Mouse (Mus musculus) cortical plate, adult 2 months (tissue): ENCODE results near the gene Tmem212. TPM values are rescaled to one million over a fixed set of nuclear protein-coding genes. Genes with fewer than 3 reads are reported as not detected.

ENCODE experiments used
- H3K27ac ChIP-seq: fragments of 200-500 bp; 2 replicates; pipeline ENCODE4 v1.5.1; 2012; ENCODE audit warnings: low read length, control low read depth, inconsistent platforms; ENCODE audit not compliant: insufficient read depth
- H3K4me1 ChIP-seq: fragments of 200-500 bp; 2 replicates; pipeline ENCODE4 v1.6.1; 2011; ENCODE audit warnings: low read length; ENCODE audit not compliant: control insufficient read depth, insufficient read depth
- H3K4me3 ChIP-seq: fragments of 200-500 bp; 2 replicates; pipeline ENCODE4 v1.5.1; 2011; ENCODE audit warnings: mild to moderate bottlenecking, low read length, control low read depth; ENCODE audit not compliant: insufficient read depth
- CTCF ChIP-seq: fragments of 200-500 bp; IDR thresholded peaks from 2 replicates; pipeline ENCODE4 v1.5.1; 2011; ENCODE audit warnings: mild to moderate bottlenecking, control low read depth, low read length; ENCODE audit not compliant: insufficient read depth; ENCODE audit errors: extremely low read depth
- POLR2A ChIP-seq: fragments of 200-500 bp; IDR thresholded peaks from 2 replicates; pipeline ENCODE4 v1.6.1; 2011; ENCODE audit warnings: mild to moderate bottlenecking, low read length, control low read depth; ENCODE audit not compliant: insufficient read depth; ENCODE audit errors: extremely low read depth
- polyA plus RNA-seq: library from polyadenylated mRNA; depleted of rRNA; stranded (reverse); fragments of >200 nt; gene quantifications from 2 replicates; pipeline ENCODE4 v1.2.3, GENCODE M21; 2012

The Tmem212 gene
- polyA plus RNA-seq, 1 experiment, result 3.3 TPM

DNA sequence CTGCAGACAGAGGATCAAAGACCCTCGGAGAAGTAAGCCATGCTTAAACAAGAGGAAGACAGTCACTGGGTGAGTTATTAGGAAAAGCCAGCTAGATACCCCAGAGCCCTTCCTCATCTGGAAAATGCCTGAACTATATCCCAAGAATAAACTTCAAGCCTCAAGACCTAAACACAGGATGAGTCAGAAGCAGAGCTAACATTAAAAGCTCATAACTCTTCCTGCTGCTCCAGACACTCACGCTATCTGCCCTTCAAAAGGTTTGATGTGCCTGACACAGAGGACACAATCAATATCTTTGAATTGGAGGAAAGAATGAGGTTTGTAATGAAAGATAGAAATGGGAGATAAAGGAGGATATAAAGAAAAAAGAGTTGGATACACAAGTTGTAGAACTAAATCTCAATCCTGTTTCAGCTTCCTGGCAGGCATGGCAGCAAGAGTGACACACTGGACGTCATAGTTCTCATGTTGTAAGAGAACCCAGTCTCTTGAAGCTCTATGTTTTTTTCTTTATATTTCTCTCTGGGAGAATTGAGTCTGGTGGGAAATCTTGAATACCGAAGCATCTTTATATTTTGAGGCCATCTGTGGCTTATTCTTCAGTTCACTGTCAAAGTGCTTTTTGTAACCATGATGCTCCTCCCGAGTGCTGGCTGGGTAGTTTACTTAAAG is 37.6 kb downstream of the Tmem212 start:
- Histone ChIP-seq H3K27ac (no peak overlapping the region), H3K4me3 (no peak overlapping the region), H3K4me1 (no peaks in the 10 kb centered on the region)
- TF ChIP-seq POLR2A, result no peak
- no peak for TF ChIP-seq CTCF

- no peak overlapping the region for H3K27ac ChIP-seq
- TF ChIP-seq POLR2A (no peak), CTCF (no peak)
- H3K4me3 ChIP-seq, result no peak overlapping the region
- H3K4me1 ChIP-seq, result no peaks in the 10 kb centered on the region
Observed at GRCm38 (mm10) chr3:27856288-27856687, 39.9 kb downstream of the Tmem212 start.

DNA sequence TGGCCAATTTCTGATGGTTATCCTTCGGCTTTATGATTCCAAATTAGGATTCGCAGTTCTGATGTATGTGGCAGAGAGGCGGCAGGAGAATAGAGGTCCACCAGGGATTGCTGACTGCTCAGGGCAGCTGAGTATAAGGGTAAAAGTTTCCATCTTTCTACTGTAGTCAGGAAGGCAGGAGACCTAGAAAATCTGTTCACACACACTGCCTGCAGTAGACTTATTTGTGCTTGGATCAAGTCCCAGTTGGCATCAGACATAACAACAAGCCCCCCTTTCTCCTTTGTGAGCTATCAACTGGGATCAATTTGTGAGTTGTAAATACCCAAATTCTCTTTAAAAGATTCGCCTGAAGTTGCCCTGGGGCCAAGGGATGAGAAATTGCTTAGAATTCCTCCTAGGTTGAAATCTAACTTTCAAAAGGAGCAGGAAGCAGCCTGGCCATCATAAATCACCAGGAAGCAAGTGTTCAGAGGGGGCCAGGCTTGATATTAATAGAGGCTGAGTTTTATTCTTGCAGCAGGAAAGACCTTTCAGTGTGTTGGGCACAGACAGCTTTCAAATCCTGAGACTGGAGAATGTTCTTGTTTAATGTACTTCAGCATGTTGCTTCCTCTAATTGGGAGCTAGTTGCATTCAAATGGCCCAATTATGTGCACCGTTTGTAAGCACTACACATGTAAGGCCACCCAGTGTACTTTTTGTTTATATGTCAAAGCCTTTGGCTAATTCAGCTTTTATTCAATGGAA is 41.6 kb downstream of the Tmem212 start:
- Histone ChIP-seq H3K4me1 (no peaks in the 10 kb centered on the region), H3K27ac (no peak overlapping the region), H3K4me3 (no peak overlapping the region)
- TF ChIP-seq CTCF, result no peak
- no peak for TF ChIP-seq POLR2A

- no peak for TF ChIP-seq POLR2A
- TF ChIP-seq CTCF, result no peak
- Histone ChIP-seq H3K4me3 (no peak overlapping the region), H3K4me1 (no peaks in the 10 kb centered on the region), H3K27ac (no peak overlapping the region)
Observed at GRCm38 (mm10) chr3:27843266-27843665, 52.9 kb downstream of the Tmem212 start.

- TF ChIP-seq CTCF, result no peak
- no peak for TF ChIP-seq POLR2A
- Histone ChIP-seq H3K27ac (no peak overlapping the region), H3K4me3 (no peak overlapping the region), H3K4me1 (no peaks in the 10 kb centered on the region)
Observed at GRCm38 (mm10) chr3:27842856-27843255, 53.3 kb downstream of the Tmem212 start.

DNA sequence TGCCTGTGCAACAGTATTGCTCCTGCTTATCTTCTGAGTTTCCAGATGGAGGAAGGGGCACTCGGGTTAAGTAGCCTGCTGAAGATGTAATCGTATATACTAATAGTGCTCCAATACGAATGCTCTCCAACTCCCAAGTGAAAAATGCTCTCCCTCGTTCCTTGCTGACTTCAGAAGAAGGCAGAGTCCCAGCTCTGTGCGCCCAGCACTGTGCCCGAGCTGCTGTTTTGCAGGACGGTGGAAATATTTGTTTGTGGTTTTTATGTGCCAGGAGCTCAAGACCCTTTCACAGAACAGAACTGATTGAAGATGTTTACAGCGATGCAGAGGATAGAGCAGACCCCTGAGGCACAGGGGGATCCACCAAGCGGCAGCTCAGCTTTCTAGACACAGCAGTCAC is 55.9 kb downstream of the Tmem212 start:
- Histone ChIP-seq H3K4me3 (no peak overlapping the region), H3K27ac (no peak overlapping the region), H3K4me1 (no peaks in the 10 kb centered on the region)
- TF ChIP-seq CTCF (no peak), POLR2A (no peak)

- H3K4me3 ChIP-seq, result no peak overlapping the region
- TF ChIP-seq CTCF, result no peak
- TF ChIP-seq POLR2A, result no peak
- no peaks in the 10 kb centered on the region for H3K4me1 ChIP-seq
- no peak overlapping the region for H3K27ac ChIP-seq
Observed at GRCm38 (mm10) chr3:27839795-27840194, 56.4 kb downstream of the Tmem212 start.

GRCm38 (mm10) chr3:27839231-27839630 is 56.9 kb downstream of the Tmem212 start:
- Histone ChIP-seq H3K4me3 (no peak overlapping the region), H3K27ac (no peak overlapping the region), H3K4me1 (no peaks in the 10 kb centered on the region)
- no peak for TF ChIP-seq POLR2A
- no peak for TF ChIP-seq CTCF

GRCm38 (mm10) chr3:27836297-27836696 is 59.9 kb downstream of the Tmem212 start:
- H3K4me3 ChIP-seq, result no peak overlapping the region
- TF ChIP-seq POLR2A (no peak), CTCF (no peak)

DNA sequence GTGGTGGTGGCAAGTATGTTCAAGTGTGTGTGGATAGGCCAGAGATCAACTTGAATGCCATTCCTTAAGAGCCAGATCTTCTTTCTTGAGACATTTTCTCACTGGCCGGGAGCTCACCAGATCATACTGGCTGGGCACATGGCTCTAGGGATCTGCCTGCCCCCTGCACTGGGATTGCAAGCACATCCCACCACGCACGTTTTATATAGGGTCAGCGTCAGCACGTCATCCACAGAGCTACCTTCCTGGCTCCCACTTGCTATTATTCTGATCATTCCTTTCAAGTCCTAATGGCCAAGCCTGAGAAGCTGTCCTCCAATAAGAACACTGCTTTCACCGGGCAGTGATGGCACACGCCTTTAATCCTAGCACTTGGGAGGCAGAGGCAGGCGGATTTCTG is 60.4 kb downstream of the Tmem212 start:
- Histone ChIP-seq H3K27ac (no peak overlapping the region), H3K4me3 (no peak overlapping the region), H3K4me1 (no peaks in the 10 kb centered on the region)
- no peak for TF ChIP-seq POLR2A
- TF ChIP-seq CTCF, result no peak

More at GRCm38 (mm10) chr3:27836297-27836696, 59.9 kb downstream of the Tmem212 start:
- no peak overlapping the region for H3K27ac ChIP-seq
- H3K4me1 ChIP-seq, result no peaks in the 10 kb centered on the region
